Mouse (Mus musculus) thymus, adult 2 months (tissue): Measurements from ENCODE around the gene Tmem253.

Experiments used
- CTCF ChIP-seq: fragments of 200-500 bp; IDR thresholded peaks from 2 replicates; pipeline ENCODE4 v1.5.1; 2012; ENCODE audit warnings: mild to moderate bottlenecking, control low read depth, low read length, moderate library complexity, borderline replicate concordance; ENCODE audit not compliant: control insufficient read depth, poor library complexity, insufficient read depth; ENCODE audit errors: extremely low read depth
- POLR2A ChIP-seq: fragments of 200-500 bp; IDR thresholded peaks from 2 replicates; pipeline ENCODE4 v1.6.1; 2012; ENCODE audit warnings: mild to moderate bottlenecking, low read length, control low read depth, moderate library complexity; ENCODE audit not compliant: control insufficient read depth, poor library complexity, insufficient read depth; ENCODE audit errors: extremely low read depth

GRCm38 (mm10) chr14:52003981-52004495, 11.4 kb upstream of the Tmem253 start:
- TF ChIP-seq CTCF: no peak
- TF ChIP-seq POLR2A: no peak
